ENCODE assay signal across 16 mouse cellular contexts in the genomic region with DNA sequence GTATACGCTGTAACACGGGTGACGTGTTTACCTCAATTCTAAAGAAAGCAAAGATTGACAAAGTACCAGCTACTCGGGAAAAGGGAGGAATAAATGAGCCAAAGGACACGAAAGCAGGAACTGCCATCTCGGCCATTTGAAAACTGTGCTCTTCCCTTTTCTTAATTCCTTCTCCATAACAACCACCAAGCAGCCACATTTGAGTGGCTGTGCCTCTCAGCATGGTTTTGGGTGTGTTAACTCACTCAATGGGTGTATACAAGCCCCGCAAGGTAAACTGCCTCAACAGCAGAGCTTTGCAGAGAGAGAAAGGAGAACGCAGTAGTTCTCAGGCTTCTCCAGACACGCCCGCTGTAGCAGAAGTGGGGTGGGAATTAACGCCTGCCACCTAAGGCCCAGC.
"Had no signal": no experiment of that assay in that cellular context is flagged by ENCODE, and none has a peak within 500 bp of the region (broad histone marks: within the 10 kb centered on the region; RNA-seq: fewer than 3 reads in every experiment).

No protein-coding gene starts in this region.

- H3K4me3 ChIP-seq: midbrain, embryonic 10.5 days; midbrain, embryonic 12.5 days; myocyte; neural tube, embryonic 13.5 days; neural tube, embryonic 15.5 days; stomach, embryonic 15.5 days had no signal

- DNase-seq: lung, adult 18-20 months; lung, embryonic 14.5 days; lung, postnatal 10 days; lung, postnatal 4 days; midbrain, embryonic 14.5 days; right cerebral cortex, postnatal 14 days; thymus, adult 18-20 months; thymus, postnatal 14 days; thymus, postnatal 36 days had no signal

- H3K4me1 ChIP-seq: midbrain, embryonic 12.5 days; stomach, embryonic 15.5 days had no signal

- H3K4me2 ChIP-seq: lung, embryonic 14.5 days; midbrain, embryonic 12.5 days; neural tube, embryonic 13.5 days; neural tube, embryonic 15.5 days; stomach, embryonic 15.5 days had no signal

- ATAC-seq: midbrain, embryonic 16.5 days had no signal

- H3K27me3 ChIP-seq: midbrain, embryonic 12.5 days; neural tube, embryonic 13.5 days; neural tube, embryonic 15.5 days; stomach, embryonic 15.5 days had no signal

- H3K9me3 ChIP-seq: midbrain, embryonic 10.5 days; midbrain, embryonic 12.5 days; neural tube, embryonic 13.5 days; neural tube, embryonic 15.5 days; stomach, embryonic 15.5 days had no signal

- H3K27ac ChIP-seq: midbrain, embryonic 10.5 days; midbrain, embryonic 12.5 days; neural tube, embryonic 13.5 days; neural tube, embryonic 15.5 days; stomach, embryonic 15.5 days had no signal

- H3K9ac ChIP-seq: lung, embryonic 14.5 days; midbrain, embryonic 12.5 days; neural tube, embryonic 13.5 days; neural tube, embryonic 15.5 days; stomach, embryonic 15.5 days had no signal
